Mouse (Mus musculus): ENCODE results near the gene Rnf181. TPM values are rescaled to one million over a fixed set of nuclear protein-coding genes. Genes with fewer than 3 reads are reported as not detected.

Gene Rnf181
- polyA plus RNA-seq, 1 experiment from 2014 or later = 115 TPM

- Histone ChIP-seq H3K4me2 (ENCODE audit: low read depth, low read length) (peak overlapping the region; percentile 45), H3K4me1 (ENCODE audit: control insufficient read depth, insufficient read depth, low read length) (peaks cover 3% of the 10 kb centered on the region; the same call in 1 of the 2 replicates), H3K27me3 (ENCODE audit: control insufficient read depth, insufficient read depth, low read length) (peaks cover 10% of the 10 kb centered on the region), H3K9me3 (ENCODE audit: control insufficient read depth, low read length) (no peaks in the 10 kb centered on the region), H3K27ac (ENCODE audit: low read depth, low read length) (no peak overlapping the region), H3K4me3 (ENCODE audit: low read depth, low read length) (peak overlapping the region; percentile 33; the same call in 1 of the 2 replicates), H3K9ac (replicated peaks; ENCODE audit: low read depth, low read length) (no peak overlapping the region), H3K36me3 (ENCODE audit: control insufficient read depth, insufficient read depth, low read length) (no peaks in the 10 kb centered on the region)
- ATAC-seq (ENCODE audit: low read depth) = no peak
- 41% methylated on average over 7 of the region's 7 CpGs for WGBS
These were observed 12.8 kb upstream of the Rnf181 start for GRCm38 (mm10) chr6:72379377-72380130.

GRCm38 (mm10) chr6:72378510-72379234 lies 11.9 kb upstream of the Rnf181 start:
- Histone ChIP-seq H3K4me3 (ENCODE audit: low read depth, low read length) (no peak overlapping the region), H3K36me3 (ENCODE audit: control insufficient read depth, insufficient read depth, low read length) (no peaks in the 10 kb centered on the region), H3K4me1 (ENCODE audit: control insufficient read depth, insufficient read depth, low read length) (peaks cover 3% of the 10 kb centered on the region; the same call in 1 of the 2 replicates), H3K9ac (replicated peaks; ENCODE audit: low read depth, low read length) (no peak overlapping the region), H3K27ac (ENCODE audit: low read depth, low read length) (no peak overlapping the region), H3K4me2 (ENCODE audit: low read depth, low read length) (no peak overlapping the region), H3K9me3 (ENCODE audit: control insufficient read depth, low read length) (no peaks in the 10 kb centered on the region), H3K27me3 (ENCODE audit: control insufficient read depth, insufficient read depth, low read length) (peaks cover 10% of the 10 kb centered on the region)
- ATAC-seq (ENCODE audit: low read depth) = no peak
- 85% methylated on average over 8 of the region's 8 CpGs for WGBS

- H3K9me3 ChIP-seq (ENCODE audit: control insufficient read depth, low read length) = no peaks in the 10 kb centered on the region
- H3K27ac ChIP-seq (ENCODE audit: low read depth, low read length) = no peak overlapping the region
- H3K4me1 ChIP-seq (ENCODE audit: control insufficient read depth, insufficient read depth, low read length) = no peaks in the 10 kb centered on the region; the same call in 1 of the 2 replicates
- no peak overlapping the region for H3K4me2 ChIP-seq (ENCODE audit: low read depth, low read length)
- no peak for ATAC-seq (ENCODE audit: low read depth)
- H3K9ac ChIP-seq (replicated peaks; ENCODE audit: low read depth, low read length) = no peak overlapping the region
- no peaks in the 10 kb centered on the region for H3K36me3 ChIP-seq (ENCODE audit: control insufficient read depth, insufficient read depth, low read length)
- 87% methylated on average over 15 of the region's 15 CpGs for WGBS
- 0 out of 2 replicates have a peak, but pooled peaks cover 4% of the 10 kb centered on the region for H3K27me3 ChIP-seq (ENCODE audit: control insufficient read depth, insufficient read depth, low read length)
- no peak overlapping the region for H3K4me3 ChIP-seq (ENCODE audit: low read depth, low read length)
These were observed 8.2 kb upstream of the Rnf181 start for GRCm38 (mm10) chr6:72374820-72375563.

- no peak overlapping the region for H3K9ac ChIP-seq (replicated peaks; ENCODE audit: low read depth, low read length)
- no peak for ATAC-seq (ENCODE audit: low read depth)
- no peaks in the 10 kb centered on the region for H3K4me1 ChIP-seq (ENCODE audit: control insufficient read depth, insufficient read depth, low read length)
- H3K36me3 ChIP-seq (ENCODE audit: control insufficient read depth, insufficient read depth, low read length) = no peaks in the 10 kb centered on the region
- H3K4me3 ChIP-seq (ENCODE audit: low read depth, low read length) = no peak overlapping the region
- H3K9me3 ChIP-seq (ENCODE audit: control insufficient read depth, low read length) = no peaks in the 10 kb centered on the region
- no peak overlapping the region for H3K4me2 ChIP-seq (ENCODE audit: low read depth, low read length)
- no peak overlapping the region for H3K27ac ChIP-seq (ENCODE audit: low read depth, low read length)
- H3K27me3 ChIP-seq (ENCODE audit: control insufficient read depth, insufficient read depth, low read length) = 0 out of 2 replicates have a peak, but pooled peaks cover 1% of the 10 kb centered on the region
- WGBS = 73% methylated on average over 7 of the region's 7 CpGs
These were observed 7.5 kb upstream of the Rnf181 start for GRCm38 (mm10) chr6:72374206-72374605.

- ATAC-seq (ENCODE audit: low read depth) = no peak
- Histone ChIP-seq H3K4me2 (ENCODE audit: low read depth, low read length) (no peak overlapping the region), H3K36me3 (ENCODE audit: control insufficient read depth, insufficient read depth, low read length) (no peaks in the 10 kb centered on the region), H3K4me3 (ENCODE audit: low read depth, low read length) (no peak overlapping the region), H3K9ac (replicated peaks; ENCODE audit: low read depth, low read length) (0 out of 2 replicates have a peak overlapping the region, but pooled peaks have one; percentile 1), H3K27me3 (ENCODE audit: control insufficient read depth, insufficient read depth, low read length) (no peaks in the 10 kb centered on the region), H3K9me3 (ENCODE audit: control insufficient read depth, low read length) (no peaks in the 10 kb centered on the region), H3K27ac (ENCODE audit: low read depth, low read length) (no peak overlapping the region), H3K4me1 (ENCODE audit: control insufficient read depth, insufficient read depth, low read length) (no peaks in the 10 kb centered on the region)
- WGBS = 81% methylated on average over 4 of the region's 4 CpGs
These were observed 6.4 kb upstream of the Rnf181 start for GRCm38 (mm10) chr6:72373184-72373583.

GRCm38 (mm10) chr6:72371571-72371970 lies 4.8 kb upstream of the Rnf181 start:
- 29% methylated on average over 1 of the region's 1 CpGs for WGBS

GRCm38 (mm10) chr6:72371147-72371546 lies 4.4 kb upstream of the Rnf181 start:
- H3K36me3 ChIP-seq (ENCODE audit: control insufficient read depth, insufficient read depth, low read length) = no peaks in the 10 kb centered on the region
- H3K4me3 ChIP-seq (ENCODE audit: low read depth, low read length) = no peak overlapping the region
- no peak overlapping the region for H3K9ac ChIP-seq (replicated peaks; ENCODE audit: low read depth, low read length)
- no peaks in the 10 kb centered on the region for H3K27me3 ChIP-seq (ENCODE audit: control insufficient read depth, insufficient read depth, low read length)
- no peak overlapping the region for H3K27ac ChIP-seq (ENCODE audit: low read depth, low read length)
- H3K4me1 ChIP-seq (ENCODE audit: control insufficient read depth, insufficient read depth, low read length) = no peaks in the 10 kb centered on the region
- ATAC-seq (ENCODE audit: low read depth) = no peak
- no peaks in the 10 kb centered on the region for H3K9me3 ChIP-seq (ENCODE audit: control insufficient read depth, low read length)
- 58% methylated on average over 5 of the region's 5 CpGs for WGBS
- H3K4me2 ChIP-seq (ENCODE audit: low read depth, low read length) = no peak overlapping the region

More at GRCm38 (mm10) chr6:72371571-72371970, 4.8 kb upstream of the Rnf181 start:
- no peak for ATAC-seq (ENCODE audit: low read depth)
- Histone ChIP-seq H3K36me3 (ENCODE audit: control insufficient read depth, insufficient read depth, low read length) (no peaks in the 10 kb centered on the region), H3K27me3 (ENCODE audit: control insufficient read depth, insufficient read depth, low read length) (no peaks in the 10 kb centered on the region), H3K4me1 (ENCODE audit: control insufficient read depth, insufficient read depth, low read length) (no peaks in the 10 kb centered on the region), H3K4me3 (ENCODE audit: low read depth, low read length) (no peak overlapping the region), H3K9ac (replicated peaks; ENCODE audit: low read depth, low read length) (no peak overlapping the region), H3K27ac (ENCODE audit: low read depth, low read length) (no peak overlapping the region), H3K4me2 (ENCODE audit: low read depth, low read length) (no peak overlapping the region), H3K9me3 (ENCODE audit: control insufficient read depth, low read length) (no peaks in the 10 kb centered on the region)

GRCm38 (mm10) chr6:72370091-72370490 lies 3.3 kb upstream of the Rnf181 start:
- no peak overlapping the region for H3K9ac ChIP-seq (replicated peaks; ENCODE audit: low read depth, low read length)
- no peak overlapping the region for H3K4me2 ChIP-seq (ENCODE audit: low read depth, low read length)
- H3K27ac ChIP-seq (ENCODE audit: low read depth, low read length) = no peak overlapping the region
- H3K4me3 ChIP-seq (ENCODE audit: low read depth, low read length) = no peak overlapping the region
- ATAC-seq (ENCODE audit: low read depth) = no peak
- no peaks in the 10 kb centered on the region for H3K9me3 ChIP-seq (ENCODE audit: control insufficient read depth, low read length)
- no peaks in the 10 kb centered on the region for H3K27me3 ChIP-seq (ENCODE audit: control insufficient read depth, insufficient read depth, low read length)
- no peaks in the 10 kb centered on the region for H3K4me1 ChIP-seq (ENCODE audit: control insufficient read depth, insufficient read depth, low read length)
- no peaks in the 10 kb centered on the region for H3K36me3 ChIP-seq (ENCODE audit: control insufficient read depth, insufficient read depth, low read length)
- WGBS = 84% methylated on average over 12 of the region's 12 CpGs
